Mouse (Mus musculus) E14TG2a.4 (cell line): Measurements from ENCODE around the gene Myrfl.

ENCODE experiments used
- CTCF ChIP-seq: conservative IDR thresholded peaks from 2 replicates; pipeline ENCODE4 v1.5.1; 2014; ENCODE audit warnings: low read length
- POU5F1 ChIP-seq: IDR thresholded peaks from 2 replicates; pipeline ENCODE4 v1.6.1; 2014; ENCODE audit warnings: low read length, borderline replicate concordance

DNA sequence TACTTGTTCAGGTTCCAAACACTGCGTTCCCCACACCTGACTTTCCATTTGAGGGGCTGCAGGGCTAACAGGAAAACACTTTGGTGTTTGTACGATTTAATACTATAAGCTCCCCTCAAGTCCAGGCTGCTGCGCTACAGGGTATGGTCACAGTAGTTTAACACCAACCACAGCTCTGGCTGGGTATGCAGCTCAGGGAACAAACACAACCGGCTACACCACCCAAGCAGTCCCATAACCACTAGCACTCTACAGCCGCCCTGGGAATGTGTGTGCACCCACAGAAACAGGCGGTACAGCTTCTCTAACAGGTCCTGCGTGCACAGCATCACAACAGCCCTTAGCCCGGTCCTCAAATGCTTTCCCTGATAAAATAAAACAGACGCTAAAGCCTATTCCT, 16.1 kb upstream of the Myrfl start:
- TF ChIP-seq CTCF (no peak), POU5F1 (no peak)
